Mouse (Mus musculus) embryonic facial prominence, embryonic 11.5 days (tissue): ENCODE results near the gene Cacna1e. TPM values are rescaled to one million over a fixed set of nuclear protein-coding genes. Genes with fewer than 3 reads are reported as not detected.

ENCODE experiments used
- ATAC-seq: fragments of 200-750 bp; cut with Nextera tagmentation; replicated peaks from 2 replicates; pipeline ENCODE4 v1.8.0; 2017; ENCODE audit warnings: low read depth; ENCODE audit not compliant: insufficient number of reproducible peaks, low FRiP score, low TSS enrichment
- DNase-seq: peaks from one replicate; pipeline ENCODE4 v3.0.0-alpha.2; 2015; ENCODE audit warnings: low spot score
- H3K27ac ChIP-seq: fragments of 300-500 bp; sonication (generic); replicated peaks from 2 replicates; pipeline ENCODE4 v1.5.1; 2014; ENCODE audit warnings: mild to moderate bottlenecking, low read depth, low read length, control low read depth
- H3K27me3 ChIP-seq: fragments of 300-500 bp; sonication (generic); 2 replicates; pipeline ENCODE4 v1.6.1; 2014; ENCODE audit warnings: mild to moderate bottlenecking, low read length, moderate library complexity, mixed read lengths; ENCODE audit not compliant: control insufficient read depth, insufficient read depth
- H3K36me3 ChIP-seq: fragments of 300-500 bp; sonication (generic); replicated peaks from 2 replicates; pipeline ENCODE4 v1.6.1; 2014; ENCODE audit warnings: low read depth, mild to moderate bottlenecking, low read length, moderate library complexity, mixed read lengths; ENCODE audit not compliant: control insufficient read depth, insufficient read depth
- H3K4me1 ChIP-seq: fragments of 300-500 bp; sonication (generic); 2 replicates; pipeline ENCODE4 v1.6.1; 2014; ENCODE audit warnings: low read length, mixed read lengths; ENCODE audit not compliant: control insufficient read depth, insufficient read depth
- H3K4me2 ChIP-seq: fragments of 300-500 bp; sonication (generic); 2 replicates; pipeline ENCODE4 v1.6.1; 2014; ENCODE audit warnings: low read depth, mild to moderate bottlenecking, control low read depth, low read length, moderate library complexity
- H3K4me3 ChIP-seq: fragments of 300-500 bp; sonication (generic); 2 replicates; pipeline ENCODE4 v1.5.1; 2014; ENCODE audit warnings: low read depth, low read length, control low read depth
- H3K9ac ChIP-seq: fragments of 300-500 bp; sonication (generic); replicated peaks from 2 replicates; pipeline ENCODE4 v1.6.1; 2014; ENCODE audit warnings: mild to moderate bottlenecking, control low read depth, low read length
- H3K9me3 ChIP-seq: fragments of 300-500 bp; sonication (generic); replicated peaks from 2 replicates; pipeline ENCODE4 v1.6.1; 2016; ENCODE audit warnings: mild to moderate bottlenecking, low read length, inconsistent platforms, mixed read lengths; ENCODE audit not compliant: control insufficient read depth
- WGBS: fragments of 180-500 bp; shearing (Covaris S2); extraction: QIAGEN DNeasy Blood & Tissue Kit; methylation state at CpG from one replicate; pipeline ENCODE4 v1.1.7; 2014; 5-methylcytosine and 5-hydroxymethylcytosine counted together
- polyA plus RNA-seq: library from polyadenylated mRNA; unstranded; fragments of >200 nt; fragmentation: Nextera tagmentation; extraction: Ambion mirVana; gene quantifications from 2 replicates; pipeline ENCODE4 v1.2.1, GENCODE M21; 2014

Cacna1e gene
- polyA plus RNA-seq, 1 experiment from 2014 or later, result 0.74 TPM

GRCm38 (mm10) chr1:154500869-154501268 is 383.4 kb downstream of the Cacna1e start:
- Histone ChIP-seq H3K4me3 (no peak overlapping the region), H3K27me3 (no peaks in the 10 kb centered on the region), H3K36me3 (no peaks in the 10 kb centered on the region), H3K4me1 (no peaks in the 10 kb centered on the region), H3K9me3 (no peaks in the 10 kb centered on the region), H3K27ac (no peak overlapping the region), H3K4me2 (no peak overlapping the region), H3K9ac (no peak overlapping the region)
- DNase-seq (no peak), ATAC-seq (no peak)
- WGBS, result 85% methylated on average over 5 of the region's 5 CpGs

- Histone ChIP-seq H3K36me3 (no peaks in the 10 kb centered on the region), H3K4me2 (no peak overlapping the region), H3K9ac (no peak overlapping the region), H3K9me3 (no peaks in the 10 kb centered on the region), H3K27me3 (no peaks in the 10 kb centered on the region), H3K4me1 (no peaks in the 10 kb centered on the region), H3K4me3 (no peak overlapping the region), H3K27ac (no peak overlapping the region)
- 57% methylated on average over 3 of the region's 3 CpGs for WGBS
- DNase-seq (no peak), ATAC-seq (no peak)
Measured at GRCm38 (mm10) chr1:154500187-154500866, 384.0 kb downstream of the Cacna1e start.

GRCm38 (mm10) chr1:154498821-154499220 is 385.5 kb downstream of the Cacna1e start:
- no peaks in the 10 kb centered on the region for H3K36me3 ChIP-seq
- no peaks in the 10 kb centered on the region for H3K9me3 ChIP-seq
- H3K4me3 ChIP-seq, result no peak overlapping the region
- 75% methylated on average over 4 of the region's 4 CpGs for WGBS
- DNase-seq (no peak), ATAC-seq (no peak)
- no peaks in the 10 kb centered on the region for H3K27me3 ChIP-seq
- H3K4me2 ChIP-seq, result no peak overlapping the region
- no peaks in the 10 kb centered on the region for H3K4me1 ChIP-seq
- H3K9ac ChIP-seq, result no peak overlapping the region
- H3K27ac ChIP-seq, result no peak overlapping the region

GRCm38 (mm10) chr1:154491071-154491470 is 393.2 kb downstream of the Cacna1e start:
- H3K36me3 ChIP-seq, result no peaks in the 10 kb centered on the region
- 62% methylated on average over 6 of the region's 6 CpGs for WGBS
- H3K4me3 ChIP-seq, result no peak overlapping the region
- ATAC-seq (no peak), DNase-seq (no peak)
- H3K27me3 ChIP-seq, result no peaks in the 10 kb centered on the region
- no peaks in the 10 kb centered on the region for H3K4me1 ChIP-seq
- H3K27ac ChIP-seq, result no peak overlapping the region
- H3K9me3 ChIP-seq, result no peaks in the 10 kb centered on the region
- H3K9ac ChIP-seq, result no peak overlapping the region
- H3K4me2 ChIP-seq, result no peak overlapping the region

- Histone ChIP-seq H3K9ac (no peak overlapping the region), H3K9me3 (no peaks in the 10 kb centered on the region), H3K4me2 (no peak overlapping the region), H3K36me3 (no peaks in the 10 kb centered on the region), H3K4me1 (no peaks in the 10 kb centered on the region), H3K27ac (no peak overlapping the region), H3K27me3 (no peaks in the 10 kb centered on the region), H3K4me3 (no peak overlapping the region)
- DNase-seq, result no peak
- no peak for ATAC-seq
- WGBS, result 80% methylated on average over 2 of the region's 2 CpGs
Measured at GRCm38 (mm10) chr1:154476671-154477070, 407.6 kb downstream of the Cacna1e start.

GRCm38 (mm10) chr1:154475706-154476105 is 408.6 kb downstream of the Cacna1e start:
- ATAC-seq (no peak), DNase-seq (no peak)
- Histone ChIP-seq H3K4me2 (no peak overlapping the region), H3K9ac (no peak overlapping the region), H3K4me3 (no peak overlapping the region), H3K4me1 (no peaks in the 10 kb centered on the region), H3K36me3 (no peaks in the 10 kb centered on the region), H3K27me3 (no peaks in the 10 kb centered on the region), H3K27ac (no peak overlapping the region), H3K9me3 (no peaks in the 10 kb centered on the region)
- 91% methylated on average over 2 of the region's 2 CpGs for WGBS

- no peaks in the 10 kb centered on the region for H3K36me3 ChIP-seq
- H3K9me3 ChIP-seq, result no peaks in the 10 kb centered on the region
- WGBS, result 69% methylated on average over 4 of the region's 4 CpGs
- no peaks in the 10 kb centered on the region for H3K27me3 ChIP-seq
- DNase-seq, result no peak
- H3K9ac ChIP-seq, result no peak overlapping the region
- H3K4me2 ChIP-seq, result no peak overlapping the region
- no peaks in the 10 kb centered on the region for H3K4me1 ChIP-seq
- H3K4me3 ChIP-seq, result no peak overlapping the region
- no peak for ATAC-seq
- H3K27ac ChIP-seq, result no peak overlapping the region
Measured at GRCm38 (mm10) chr1:154474156-154474555, 410.1 kb downstream of the Cacna1e start.

GRCm38 (mm10) chr1:154467265-154467664 is 417.0 kb downstream of the Cacna1e start:
- Histone ChIP-seq H3K4me1 (no peaks in the 10 kb centered on the region), H3K9ac (no peak overlapping the region), H3K4me2 (no peak overlapping the region), H3K27me3 (no peaks in the 10 kb centered on the region), H3K9me3 (no peaks in the 10 kb centered on the region), H3K4me3 (no peak overlapping the region), H3K27ac (no peak overlapping the region), H3K36me3 (no peaks in the 10 kb centered on the region)
- DNase-seq (no peak), ATAC-seq (no peak)
- 92% methylated on average over 3 of the region's 3 CpGs for WGBS
